Mouse (Mus musculus) brown adipose tissue, adult 24 weeks (tissue): ENCODE data around the gene Cpm. TPM values are rescaled to one million over a fixed set of nuclear protein-coding genes. Genes with fewer than 3 reads are reported as not detected.
"Not testable (repeated sequence)": the region's sequence is repeated elsewhere in the genome, so short reads cannot be mapped to it uniquely, and the experiment has no call there.

ENCODE experiments used
- H3K27ac ChIP-seq: fragments of 200-500 bp; replicated peaks from 2 replicates; pipeline ENCODE4 v1.5.1; 2012; ENCODE audit warnings: low read depth, mild to moderate bottlenecking, low read length
- H3K4me1 ChIP-seq: fragments of 200-500 bp; 2 replicates; pipeline ENCODE4 v1.6.1; 2012; ENCODE audit warnings: low read length, mixed read lengths; ENCODE audit not compliant: control insufficient read depth, insufficient read depth, insufficient read length
- H3K4me3 ChIP-seq: fragments of 200-500 bp; 2 replicates; pipeline ENCODE4 v1.5.1; 2012; ENCODE audit warnings: low read depth, mild to moderate bottlenecking, low read length, moderate library complexity; ENCODE audit not compliant: insufficient read depth
- polyA plus RNA-seq: library from polyadenylated mRNA; stranded (reverse); fragments of >200 nt; gene quantifications from 2 replicates; pipeline ENCODE4 v1.2.4, GENCODE M21; 2012; ENCODE audit not compliant: missing spikeins, insufficient read depth, insufficient read length

Gene Cpm
- polyA plus RNA-seq, 1 experiment, result 1.1 TPM

GRCm38 (mm10) chr10:117610160-117610764, 19.0 kb upstream of the Cpm start:
- Histone ChIP-seq H3K27ac (no peak overlapping the region), H3K4me3 (no peak overlapping the region), H3K4me1 (no peaks in the 10 kb centered on the region)

GRCm38 (mm10) chr10:117610794-117611384, 18.4 kb upstream of the Cpm start:
- Histone ChIP-seq H3K27ac (no peak overlapping the region), H3K4me1 (no peaks in the 10 kb centered on the region), H3K4me3 (no peak overlapping the region)

GRCm38 (mm10) chr10:117611503-117611902, 17.8 kb upstream of the Cpm start:
- H3K4me3 ChIP-seq, result no peak overlapping the region
- H3K27ac ChIP-seq, result no peak overlapping the region
- H3K4me1 ChIP-seq, result no peaks in the 10 kb centered on the region

- no peak overlapping the region for H3K27ac ChIP-seq
- H3K4me1 ChIP-seq, result no peaks in the 10 kb centered on the region
These were observed 17.3 kb upstream of the Cpm start for GRCm38 (mm10) chr10:117611976-117612375.

GRCm38 (mm10) chr10:117612621-117613584, 16.4 kb upstream of the Cpm start:
- no peaks in the 10 kb centered on the region for H3K4me1 ChIP-seq

More at GRCm38 (mm10) chr10:117611976-117612375, 17.3 kb upstream of the Cpm start:
- H3K4me3 ChIP-seq, result no peak overlapping the region

GRCm38 (mm10) chr10:117613960-117614359, 15.3 kb upstream of the Cpm start:
- H3K4me3 ChIP-seq, result no peak overlapping the region
- no peaks in the 10 kb centered on the region for H3K4me1 ChIP-seq

More at GRCm38 (mm10) chr10:117612621-117613584, 16.4 kb upstream of the Cpm start:
- H3K4me3 ChIP-seq, result no peak overlapping the region
- no peak overlapping the region for H3K27ac ChIP-seq

GRCm38 (mm10) chr10:117614387-117614786, 14.9 kb upstream of the Cpm start:
- no peak overlapping the region for H3K27ac ChIP-seq
- H3K4me1 ChIP-seq, result no peaks in the 10 kb centered on the region
- no peak overlapping the region for H3K4me3 ChIP-seq

More at GRCm38 (mm10) chr10:117613960-117614359, 15.3 kb upstream of the Cpm start:
- no peak overlapping the region for H3K27ac ChIP-seq

- Histone ChIP-seq H3K27ac (no peak overlapping the region), H3K4me3 (no peak overlapping the region), H3K4me1 (no peaks in the 10 kb centered on the region)
These were observed 14.1 kb upstream of the Cpm start for GRCm38 (mm10) chr10:117615239-117615638.

- H3K4me3 ChIP-seq, result no peak overlapping the region
These were observed 13.6 kb upstream of the Cpm start for GRCm38 (mm10) chr10:117615746-117616145.

GRCm38 (mm10) chr10:117616191-117616680, 13.1 kb upstream of the Cpm start:
- no peak overlapping the region for H3K4me3 ChIP-seq
- H3K27ac ChIP-seq, result no peak overlapping the region
- no peaks in the 10 kb centered on the region for H3K4me1 ChIP-seq

More at GRCm38 (mm10) chr10:117615746-117616145, 13.6 kb upstream of the Cpm start:
- no peaks in the 10 kb centered on the region for H3K4me1 ChIP-seq
- H3K27ac ChIP-seq, result no peak overlapping the region

- not testable (repeated sequence) for H3K27ac ChIP-seq, H3K4me1 ChIP-seq, H3K4me3 ChIP-seq
These were observed 12.5 kb upstream of the Cpm start for GRCm38 (mm10) chr10:117616765-117617164.

GRCm38 (mm10) chr10:117617568-117618345, 11.5 kb upstream of the Cpm start:
- no peaks in the 10 kb centered on the region for H3K4me1 ChIP-seq
- no peak overlapping the region for H3K4me3 ChIP-seq
- no peak overlapping the region for H3K27ac ChIP-seq

GRCm38 (mm10) chr10:117619041-117619861, 10.0 kb upstream of the Cpm start:
- H3K4me3 ChIP-seq, result no peak overlapping the region
- no peaks in the 10 kb centered on the region for H3K4me1 ChIP-seq
- H3K27ac ChIP-seq, result no peak overlapping the region

GRCm38 (mm10) chr10:117619862-117620179, 9.5 kb upstream of the Cpm start:
- Histone ChIP-seq H3K27ac (no peak overlapping the region), H3K4me1 (no peaks in the 10 kb centered on the region)

More at GRCm38 (mm10) chr10:117619862-117620179, 9.5 kb upstream of the Cpm start:
- H3K4me3 ChIP-seq, result no peak overlapping the region
